Mouse (Mus musculus) CH12.LX (cell line): ENCODE results near the gene Kcnk7. TPM values are rescaled to one million over a fixed set of nuclear protein-coding genes. Genes with fewer than 3 reads are reported as not detected.

Experiments used
- DNase-seq: peaks from one replicate; pipeline ENCODE4 v3.0.0-alpha.2; 2013; ENCODE audit errors: extremely low read depth
- H3K27ac ChIP-seq: 2 replicates; pipeline ENCODE4 v1.5.1; 2012; ENCODE audit warnings: low read depth, mild to moderate bottlenecking, control low read depth, moderate library complexity; ENCODE audit not compliant: insufficient read depth
- H3K27me3 ChIP-seq: replicated peaks from 2 replicates; pipeline ENCODE3; 2012; ENCODE audit warnings: inconsistent platforms
- H3K36me3 ChIP-seq, 2 experiments: replicated peaks in 1 of 2; 2 replicates each; pipeline versions ENCODE3 to v1.6.1; 2012; ENCODE audit warnings: inconsistent platforms in 1 of 2, low read length in 1 of 2, mild to moderate bottlenecking in 1 of 2, mixed read lengths in 1 of 2, moderate library complexity in 1 of 2; ENCODE audit not compliant: control insufficient read depth in 1 of 2, insufficient read depth in 1 of 2
- H3K4me1 ChIP-seq, 2 experiments: 2 replicates each; pipeline ENCODE4 v1.6.1; 2012; ENCODE audit warnings: inconsistent platforms in 1 of 2, moderate library complexity in 1 of 2; ENCODE audit not compliant: insufficient read depth in 2 of 2, control insufficient read depth in 1 of 2
- H3K4me2 ChIP-seq: 2 replicates; pipeline ENCODE4 v1.6.1; 2012; ENCODE audit warnings: low read depth, mild to moderate bottlenecking, control low read depth; ENCODE audit not compliant: poor library complexity, insufficient read depth, severe bottlenecking
- H3K4me3 ChIP-seq, 3 experiments: fragments of 150-350 bp in 1 of 3; sonication (generic) in 1 of 3; replicated peaks in 1 of 3; 2 replicates each; pipeline versions ENCODE3 to v1.5.1; 2011 to 2012; ENCODE audit warnings: low read depth in 2 of 3, low read length in 2 of 3, mild to moderate bottlenecking in 2 of 3, moderate library complexity in 2 of 3, control low read depth in 1 of 3, improper control_type of control experiment in 1 of 3, inconsistent platforms in 1 of 3, mixed read lengths in 1 of 3; ENCODE audit not compliant: poor library complexity in 1 of 3
- H3K79me2 ChIP-seq: replicated peaks from 2 replicates; pipeline ENCODE4 v1.6.1; 2012; ENCODE audit warnings: mild to moderate bottlenecking, moderate library complexity; ENCODE audit not compliant: control insufficient read depth, poor library complexity, insufficient read depth, severe bottlenecking; ENCODE audit errors: extremely low read depth
- H3K9ac ChIP-seq: 2 replicates; pipeline ENCODE4 v1.6.1; 2012; ENCODE audit warnings: low read depth, mild to moderate bottlenecking, control low read depth, moderate library complexity; ENCODE audit not compliant: insufficient read depth
- H3K9me3 ChIP-seq: replicated peaks from 2 replicates; pipeline ENCODE3; 2012; ENCODE audit warnings: low read length, inconsistent platforms, mixed read lengths
- CHD2 ChIP-seq: IDR thresholded peaks from 2 replicates; pipeline ENCODE4 v1.6.1; 2011; ENCODE audit warnings: low read length, improper control_type of control experiment
- CTCF ChIP-seq, 2 experiments: IDR thresholded peaks in 1 of 2; conservative IDR thresholded peaks in 1 of 2; 2 replicates each; pipeline ENCODE4 v1.5.1; 2011 to 2012; ENCODE audit warnings: low read depth in 2 of 2, low read length in 2 of 2, improper control_type of control experiment in 1 of 2, inconsistent platforms in 1 of 2, mild to moderate bottlenecking in 1 of 2, moderate library complexity in 1 of 2
- E2F4 ChIP-seq: IDR thresholded peaks from 2 replicates; pipeline ENCODE4 v1.6.1; 2011; ENCODE audit warnings: low read depth, low read length, improper control_type of control experiment; ENCODE audit not compliant: insufficient replicate concordance
- ELF1 ChIP-seq: IDR thresholded peaks from 2 replicates; pipeline ENCODE4 v1.6.1; 2014; ENCODE audit warnings: low read depth, mild to moderate bottlenecking, inconsistent platforms, low read length, improper control_type of control experiment
- EP300 ChIP-seq: IDR thresholded peaks from 2 replicates; pipeline ENCODE4 v1.6.1; 2011; ENCODE audit warnings: low read length, improper control_type of control experiment
- ETS1 ChIP-seq: conservative IDR thresholded peaks from 2 replicates; pipeline ENCODE4 v1.6.1; 2012; ENCODE audit warnings: low read depth, mild to moderate bottlenecking, inconsistent platforms, low read length, improper control_type of control experiment, moderate library complexity
- GABPA ChIP-seq: IDR thresholded peaks from 2 replicates; pipeline ENCODE4 v1.6.1; 2012; ENCODE audit warnings: low read depth, low read length, improper control_type of control experiment, inconsistent platforms; ENCODE audit not compliant: insufficient replicate concordance
- HCFC1 ChIP-seq: IDR thresholded peaks from 2 replicates; pipeline ENCODE4 v1.6.1; 2012; ENCODE audit warnings: low read depth, mild to moderate bottlenecking, inconsistent platforms, low read length, improper control_type of control experiment
- IRF4 ChIP-seq: IDR thresholded peaks from 2 replicates; pipeline ENCODE4 v1.6.1; 2014; ENCODE audit warnings: low read depth, mild to moderate bottlenecking, inconsistent platforms, low read length, improper control_type of control experiment
- MAFK ChIP-seq: IDR thresholded peaks from 2 replicates; pipeline ENCODE4 v1.6.1; 2011; ENCODE audit warnings: low read length, improper control_type of control experiment; ENCODE audit not compliant: insufficient replicate concordance
- MAX ChIP-seq: IDR thresholded peaks from 2 replicates; pipeline ENCODE4 v1.6.1; 2011; ENCODE audit warnings: low read length, improper control_type of control experiment
- MAZ ChIP-seq: IDR thresholded peaks from 2 replicates; pipeline ENCODE4 v1.6.1; 2012; ENCODE audit warnings: low read depth, mild to moderate bottlenecking, inconsistent platforms, low read length, improper control_type of control experiment, moderate library complexity
- MXI1 ChIP-seq: IDR thresholded peaks from 2 replicates; pipeline ENCODE4 v1.6.1; 2011; ENCODE audit warnings: mild to moderate bottlenecking, low read depth, low read length, improper control_type of control experiment
- MYC ChIP-seq: IDR thresholded peaks from 2 replicates; pipeline ENCODE4 v1.6.1; 2011; ENCODE audit warnings: low read depth, mild to moderate bottlenecking, improper control_type of control experiment, low read length
- NELFE ChIP-seq: IDR thresholded peaks from 2 replicates; pipeline ENCODE4 v1.6.1; 2011; ENCODE audit warnings: low read depth, low read length, improper control_type of control experiment
- PAX5 ChIP-seq: IDR thresholded peaks from 2 replicates; pipeline ENCODE4 v1.6.1; 2012; ENCODE audit warnings: low read length, inconsistent platforms, mixed read lengths
- POLR2A ChIP-seq: IDR thresholded peaks from 2 replicates; pipeline ENCODE4 v1.6.1; 2011; ENCODE audit warnings: low read depth, mild to moderate bottlenecking, improper control_type of control experiment, low read length
- RAD21 ChIP-seq: IDR thresholded peaks from 2 replicates; pipeline ENCODE4 v1.6.1; 2011; ENCODE audit warnings: low read depth, mild to moderate bottlenecking, low read length, improper control_type of control experiment, moderate library complexity
- RCOR1 ChIP-seq: conservative IDR thresholded peaks from 2 replicates; pipeline ENCODE4 v1.6.1; 2012; ENCODE audit warnings: low read depth, mild to moderate bottlenecking, inconsistent platforms, low read length, improper control_type of control experiment
- TCF12 ChIP-seq: IDR thresholded peaks from 2 replicates; pipeline ENCODE4 v1.6.1; 2014; ENCODE audit warnings: low read depth, mild to moderate bottlenecking, inconsistent platforms, low read length, improper control_type of control experiment
- UBTF ChIP-seq: IDR thresholded peaks from 2 replicates; pipeline ENCODE4 v1.6.1; 2012; ENCODE audit warnings: low read depth, mild to moderate bottlenecking, inconsistent platforms, low read length, improper control_type of control experiment, moderate library complexity
- USF1 ChIP-seq: IDR thresholded peaks from 2 replicates; pipeline ENCODE4 v1.6.1; 2014; ENCODE audit warnings: low read depth, mild to moderate bottlenecking, inconsistent platforms, low read length, improper control_type of control experiment
- ZKSCAN1 ChIP-seq: IDR thresholded peaks from 2 replicates; pipeline ENCODE4 v1.6.1; 2012; ENCODE audit warnings: low read depth, inconsistent platforms, low read length, improper control_type of control experiment, borderline replicate concordance
- ZMIZ1 ChIP-seq: IDR thresholded peaks from 2 replicates; pipeline ENCODE4 v1.6.1; 2012; ENCODE audit warnings: low read depth, mild to moderate bottlenecking, inconsistent platforms, low read length, improper control_type of control experiment
- dilution Hi-C: fragments of 300-500 bp; cut with MboI; formaldehyde crosslinking; loops from 2 replicates; pipeline ENCODE4 v1.14.3; 2020; ENCODE audit warnings: low sequenced_read_pairs; ENCODE audit not compliant: extremely low pct_unique_long_range_greater_than_20kb, extremely low pct_ligation_motif_present
- in situ Hi-C: fragments of 300-500 bp; cut with MboI; formaldehyde crosslinking; loops from 3 replicates; pipeline ENCODE4 v1.14.3; 2019; ENCODE audit warnings: low sequenced_read_pairs, low pct_ligation_motif_present, low pct_unique_long_range_greater_than_20kb, mixed read lengths
- polyA plus RNA-seq: library from polyadenylated mRNA; unstranded; fragments of >175 nt; gene quantifications from 2 replicates; pipeline ENCODE4 v1.2.1, GENCODE M21; 2012; ENCODE audit warnings: low read depth; ENCODE audit not compliant: insufficient read length
- total RNA-seq, 2 experiments: library from RNA; depleted of rRNA; stranded (reverse); fragments of 300-350 nt in 1 of 2; fragments of >200 nt in 1 of 2; gene quantifications; 2 replicates each; pipeline ENCODE4 v1.2.3; 2012 to 2014

Gene Kcnk7
- total and polyA plus RNA-seq, 3 experiments: 0.30 TPM; not detected in 2

DNA sequence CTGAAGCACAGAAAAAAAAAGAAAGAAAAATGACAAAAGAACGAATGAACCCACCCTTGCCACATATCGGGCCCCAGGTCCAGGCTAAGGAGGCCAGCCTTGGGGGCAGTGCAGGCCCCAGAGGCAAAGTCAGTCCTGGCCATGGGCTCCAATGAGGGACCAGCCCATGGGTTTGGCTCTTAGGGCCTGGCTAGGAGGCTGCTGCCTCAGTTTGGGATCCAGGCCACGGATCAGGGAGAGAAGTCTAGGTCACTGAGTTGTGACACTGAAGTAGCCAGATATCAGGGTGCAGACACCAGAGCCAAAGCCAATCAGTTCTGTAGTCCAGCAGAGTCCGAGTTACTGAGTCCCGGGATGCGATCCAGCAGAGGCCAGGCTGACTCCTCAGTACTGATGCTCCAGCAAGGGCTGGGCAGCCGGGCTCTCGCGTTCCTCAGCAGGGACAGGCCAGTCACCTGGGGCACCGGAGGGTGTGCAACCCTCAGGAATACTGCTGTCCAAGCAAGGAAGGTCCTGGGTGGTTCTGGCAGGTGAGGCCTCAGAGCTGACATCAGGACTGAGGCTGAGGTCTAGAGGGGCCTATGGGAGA, 39.4 kb upstream of the Kcnk7 start:
- dilution Hi-C loops: no loop called here
- Histone ChIP-seq H3K4me3 (no peak overlapping the region), H3K9me3 (no peaks in the 10 kb centered on the region), H3K27me3 (no peaks in the 10 kb centered on the region), H3K36me3 (peaks cover 48 to 64% of the 10 kb centered on the region in 2 experiments), H3K4me2 (no peak overlapping the region), H3K4me1 (peaks cover 14 to 36% of the 10 kb centered on the region in 2 experiments), H3K9ac (no peak overlapping the region), H3K27ac (no peak overlapping the region), H3K79me2 (peaks cover 6% of the 10 kb centered on the region; the same call in 1 of the 2 replicates)
- no peak for TF ChIP-seq RAD21
- TF ChIP-seq ZMIZ1: no peak
- no peak for TF ChIP-seq USF1
- no peak for TF ChIP-seq E2F4
- TF ChIP-seq TCF12: no peak
- TF ChIP-seq CTCF (conservative IDR thresholded peaks at IDR 0.05 in 1 of 2, IDR thresholded peaks at IDR 0.05 in 1 of 2; ENCODE audit: low read depth in 2 of 2, low read length in 2 of 2): no peak
- TF ChIP-seq MAX: no peak
- no peak for TF ChIP-seq CHD2
- TF ChIP-seq IRF4: no peak
- TF ChIP-seq EP300: no peak
- in situ Hi-C loops: no loop called here
- no peak for DNase-seq

DNA sequence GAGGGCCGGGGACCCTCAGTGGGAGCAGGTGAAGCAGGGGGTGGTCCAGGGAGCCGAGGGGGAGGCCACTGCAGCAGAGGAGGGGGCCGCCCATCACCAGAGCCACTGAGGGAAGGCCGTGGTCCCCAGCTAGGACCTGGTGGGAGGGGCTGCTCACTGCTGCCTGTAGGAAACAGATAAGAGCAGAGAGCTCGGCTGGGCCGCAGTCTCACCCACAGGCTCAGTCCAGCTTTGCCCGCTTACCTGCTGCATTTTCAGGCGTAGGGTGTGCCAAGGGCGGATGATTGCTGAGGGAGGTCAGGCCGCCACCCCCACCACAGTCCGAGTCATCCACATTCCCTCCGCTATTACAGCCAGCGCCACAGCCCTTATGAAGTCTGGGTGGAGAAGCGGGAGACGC, 38.7 kb upstream of the Kcnk7 start:
- Histone ChIP-seq H3K4me2 (no peak overlapping the region), H3K27ac (no peak overlapping the region), H3K79me2 (peaks cover 6% of the 10 kb centered on the region; the same call in 1 of the 2 replicates), H3K4me1 (peaks cover 10 to 29% of the 10 kb centered on the region in 2 experiments), H3K36me3 (peaks cover 52 to 64% of the 10 kb centered on the region in 2 experiments), H3K9ac (no peak overlapping the region), H3K4me3 (no peak overlapping the region), H3K9me3 (no peaks in the 10 kb centered on the region), H3K27me3 (no peaks in the 10 kb centered on the region)
- dilution Hi-C loops (no loop called here), in situ Hi-C loops (no loop called here)
- no peak for DNase-seq
- TF ChIP-seq ZKSCAN1 (no peak), ZMIZ1 (no peak), POLR2A (no peak), MAZ (no peak), MXI1 (no peak), PAX5 (no peak), MAFK (no peak), GABPA (no peak), EP300 (no peak), ELF1 (no peak), ETS1 (no peak), UBTF (no peak), RCOR1 (no peak), NELFE (no peak), IRF4 (no peak), HCFC1 (no peak), MYC (no peak)
